Comparison of ENCODE assay signal across 9 mouse cellular contexts in the genomic region with DNA sequence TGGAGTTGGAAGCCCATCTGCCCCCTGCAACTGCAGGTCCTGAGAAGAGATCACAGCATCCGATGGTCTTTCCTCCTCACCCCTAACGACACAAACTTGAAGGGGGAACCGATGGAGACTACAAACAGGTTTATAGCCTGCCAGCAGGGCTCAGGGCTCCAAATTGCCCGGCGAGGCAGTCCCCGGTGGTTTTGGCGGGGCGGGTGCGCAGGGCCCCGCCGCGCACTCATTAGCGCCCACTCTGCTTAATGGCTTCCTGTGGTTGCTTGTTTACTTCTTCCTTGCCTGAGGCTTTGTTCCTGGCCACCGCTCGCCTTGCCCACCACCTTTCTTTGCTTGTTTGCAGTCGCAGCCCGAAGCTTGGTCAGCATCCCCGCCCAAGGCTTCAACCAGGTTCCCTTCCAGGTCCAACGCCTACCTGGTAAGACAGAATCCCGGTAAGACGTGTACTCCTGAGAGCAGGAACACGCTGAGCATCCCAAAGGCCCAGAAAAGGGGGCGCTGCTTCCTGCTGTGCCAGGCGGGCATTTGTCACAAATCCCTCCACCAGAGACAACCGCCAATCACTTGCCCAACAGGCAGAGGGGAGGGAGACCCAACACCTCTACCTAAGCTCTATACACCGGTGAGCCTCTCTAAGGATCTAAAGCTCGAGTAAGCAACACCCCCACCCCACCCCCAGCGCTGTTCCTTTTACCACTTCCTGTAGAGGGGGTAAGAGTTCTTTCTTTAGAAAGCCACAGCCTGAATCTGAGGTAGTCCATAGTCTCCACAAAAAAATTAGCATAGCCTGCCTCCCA. TPM values are rescaled to one million over a fixed set of nuclear protein-coding genes. Genes with fewer than 3 reads are reported as not detected.
DNase-seq lines count a peak whose midpoint lies in the region; ATAC-seq and TF ChIP-seq lines count a peak whose summit lies in the region.
"Had no signal": no experiment of that assay in that cellular context is flagged by ENCODE, and none has a peak within 500 bp of the region (broad histone marks: within the 10 kb centered on the region; RNA-seq: fewer than 3 reads in every experiment).

No protein-coding gene starts in this region.

- peak overlapping the region; percentile 45 for H3K4me2 ChIP-seq in kidney, postnatal 0 days (ENCODE audit: low read length)

- no peaks in the 10 kb centered on the region for H3K36me3 ChIP-seq in kidney, postnatal 0 days (ENCODE audit: insufficient read depth, low read length)
- no peaks in the 10 kb centered on the region for H3K36me3 ChIP-seq in kidney, adult 2 months (ENCODE audit: control insufficient read depth, insufficient read depth, low read length)

- H3K27ac ChIP-seq in kidney, postnatal 0 days: no peak overlapping the region
- H3K27ac ChIP-seq in kidney, adult 2 months (ENCODE audit: insufficient read depth, low read depth, low read length): no peak overlapping the region

- no peaks in the 10 kb centered on the region for H3K9me3 ChIP-seq in kidney, postnatal 0 days (replicated peaks; ENCODE audit: low read length)

- no peak for DNase-seq in kidney, postnatal 0 days (ENCODE audit: low spot score)
- no peak for DNase-seq in kidney, postnatal 4 days
- peak; percentile 74 for DNase-seq in induced T-regulatory cell, adult 2 months (ENCODE audit: low read depth)
- no peak for DNase-seq in ovary, postnatal 14 days (ENCODE audit: low spot score)
- DNase-seq in right cerebral cortex, postnatal 25 days: no peak
- DNase-seq in kidney, adult 2 months: no peak

- 0 out of 2 replicates have a peak, but pooled peaks have one; percentile 21 for ATAC-seq in kidney, postnatal 0 days (replicated peaks; ENCODE audit: low FRiP score, low read depth)
- peak; percentile 57 for ATAC-seq in common myeloid progenitor, adult 5-6 weeks (replicated peaks; ENCODE audit: low read depth, poor library complexity, severe bottlenecking)
- ATAC-seq in neutrophil, adult 5-6 weeks (ENCODE audit: extremely low read depth, insufficient number of reproducible peaks, low FRiP score, poor library complexity, severe bottlenecking): 0 out of 2 replicates have a peak, but pooled peaks have one; percentile 28

- WGBS in kidney, postnatal 0 days: 2% methylated on average over 28 of the region's 28 CpGs
- WGBS in kidney, adult 2 months: 4% methylated on average over 28 of the region's 28 CpGs

- H3K9ac ChIP-seq in kidney, postnatal 0 days (ENCODE audit: low read depth, low read length): no peak overlapping the region

- TF ChIP-seq CTCF in kidney, postnatal 0 days (IDR thresholded peaks at IDR 0.05; ENCODE audit: low read depth): no peak
- TF ChIP-seq CTCF in kidney, adult 2 months (conservative IDR thresholded peaks at IDR 0.05; ENCODE audit: insufficient read depth, insufficient read length, low read depth, low read length): no peak

- H3K4me3 ChIP-seq in kidney, postnatal 0 days (replicated peaks; ENCODE audit: low read depth, low read length): peak overlapping the region; percentile 8; the same call in 1 of the 2 replicates
- H3K4me3 ChIP-seq in kidney, adult 2 months (ENCODE audit: insufficient read depth, low read depth, low read length): no peak overlapping the region

- TF ChIP-seq POLR2A in kidney, adult 2 months (IDR thresholded peaks at IDR 0.05; ENCODE audit: low read depth, low read length): no peak

- peaks cover 26% of the 10 kb centered on the region; the same call in 1 of the 2 replicates for H3K27me3 ChIP-seq in kidney, postnatal 0 days (ENCODE audit: insufficient read depth, low read length)
- H3K27me3 ChIP-seq in kidney, adult 2 months (replicated peaks; ENCODE audit: control insufficient read depth, insufficient read depth, low read length): no peaks in the 10 kb centered on the region; the same call in 1 of the 2 replicates

- H3K4me1 ChIP-seq in kidney, postnatal 0 days (replicated peaks; ENCODE audit: insufficient read depth, low read length): peaks cover 3% of the 10 kb centered on the region; the same call in 1 of the 2 replicates
- no peaks in the 10 kb centered on the region for H3K4me1 ChIP-seq in kidney, adult 2 months (ENCODE audit: control insufficient read depth, insufficient read depth, low read length)

RNA-seq across cellular contexts. Expression of a gene that starts 33.4 kb away (rescaled TPM):
- 0.46 and 0.50 TPM in 2 replicates for polyA plus RNA-seq in kidney, postnatal 0 days (2015; fragmentation: Nextera tagmentation; extraction: Ambion mirVana)
- not detected in 2 replicates for total RNA-seq in common myeloid progenitor, adult 5-6 weeks (2017)
- not detected in 2 replicates for total RNA-seq in neutrophil, adult 5-6 weeks (2017)
- polyA plus RNA-seq in kidney, adult 2 months (2012; rRNA removed): 0.06 TPM in 1 of 2 replicates, not detected in the other

RNA-seq across cellular contexts. Expression of a gene that starts 45.0 kb away (rescaled TPM):
- polyA plus RNA-seq in kidney, postnatal 0 days (2015; fragmentation: Nextera tagmentation; extraction: Ambion mirVana): 0.17 TPM in 2 replicates
- total RNA-seq in common myeloid progenitor, adult 5-6 weeks (2017): not detected in 2 replicates
- not detected in 2 replicates for total RNA-seq in neutrophil, adult 5-6 weeks (2017)
- not detected in 2 replicates for polyA plus RNA-seq in kidney, adult 2 months (2012; rRNA removed)
- polyA plus RNA-seq: large intestine, adult 2 months had no signal

RNA-seq across cellular contexts. Expression of a gene that starts 51.9 kb away (rescaled TPM):
- polyA plus RNA-seq in kidney, postnatal 0 days (2015; fragmentation: Nextera tagmentation; extraction: Ambion mirVana): 0.20 and 0.28 TPM in 2 replicates
- 0.32 and 0.34 TPM in 2 replicates for total RNA-seq in common myeloid progenitor, adult 5-6 weeks (2017)
- total RNA-seq in neutrophil, adult 5-6 weeks (2017): 0.98 and 1.5 TPM in 2 replicates
- 0.05 and 0.14 TPM in 2 replicates for polyA plus RNA-seq in kidney, adult 2 months (2012; rRNA removed)
